Mouse (Mus musculus): ENCODE measurements at regions not wholly inside any gene's neighbourhood (a gene's known extent, or its start where the extent isn't known, plus 50 kb on each side); places are given as distances from the start of the nearest gene placed in this dataset.
A peak's percentile ranks its signal among the peaks of the same experiment; 100 is the strongest.
"Not testable (repeated sequence)": the region's sequence is repeated elsewhere in the genome, so short reads cannot be mapped to it uniquely, and the experiment has no call there.

- no peak for ATAC-seq (replicated peaks; ENCODE audit: low FRiP score, poor library complexity, severe bottlenecking)
Observed at GRCm38 (mm10) chr14:73453164-73453563, 56.7 kb upstream of the Med4 start.

GRCm38 (mm10) chr14:73452321-73453082 is 57.3 kb upstream of the Med4 start:
- no peak for ATAC-seq (replicated peaks; ENCODE audit: low FRiP score, poor library complexity, severe bottlenecking)

- no peak for ATAC-seq (replicated peaks; ENCODE audit: low FRiP score, poor library complexity, severe bottlenecking)
Observed at GRCm38 (mm10) chr14:73451291-73452045, 58.4 kb upstream of the Med4 start.

- ATAC-seq (replicated peaks; ENCODE audit: low FRiP score, poor library complexity, severe bottlenecking), result no peak
Observed at GRCm38 (mm10) chr14:73449901-73450495, 59.8 kb upstream of the Med4 start.

- no peak for ATAC-seq (replicated peaks; ENCODE audit: low FRiP score, poor library complexity, severe bottlenecking)
Observed at GRCm38 (mm10) chr14:73449111-73449510, 60.7 kb upstream of the Med4 start.

GRCm38 (mm10) chr14:73445508-73446256 is 60.6 kb upstream of the Itm2b start:
- no peak for ATAC-seq (replicated peaks; ENCODE audit: low FRiP score, poor library complexity, severe bottlenecking)

- ATAC-seq (replicated peaks; ENCODE audit: low FRiP score, poor library complexity, severe bottlenecking), result 0 out of 2 replicates have a peak, but pooled peaks have one; percentile 19
Observed at GRCm38 (mm10) chr14:73444733-73445132, 59.6 kb upstream of the Itm2b start.

GRCm38 (mm10) chr14:73441951-73442716 is 57.0 kb upstream of the Itm2b start:
- no peak for ATAC-seq (replicated peaks; ENCODE audit: low FRiP score, poor library complexity, severe bottlenecking)

- not testable (repeated sequence) for ATAC-seq (replicated peaks; ENCODE audit: low FRiP score, poor library complexity, severe bottlenecking)
Observed at GRCm38 (mm10) chr14:73441206-73441950, 56.3 kb upstream of the Itm2b start.

GRCm38 (mm10) chr14:73439802-73440309 is 54.8 kb upstream of the Itm2b start:
- no peak for ATAC-seq (replicated peaks; ENCODE audit: low FRiP score, poor library complexity, severe bottlenecking)

GRCm38 (mm10) chr14:73435839-73436238 is 50.8 kb upstream of the Itm2b start:
- ATAC-seq (replicated peaks; ENCODE audit: low FRiP score, poor library complexity, severe bottlenecking), result no peak

Data from erythroid progenitor cell, adult 5-6 weeks (primary cell).